Mouse (Mus musculus): ENCODE measurements around the gene Tmem230. TPM values are rescaled to one million over a fixed set of nuclear protein-coding genes. Genes with fewer than 3 reads are reported as not detected.
A peak's percentile ranks its signal among the peaks of the same experiment; 100 is the strongest.
"Not testable (repeated sequence)": the region's sequence is repeated elsewhere in the genome, so short reads cannot be mapped to it uniquely, and the experiment has no call there.

Gene Tmem230
- polyA plus RNA-seq, 1 experiment from 2014 or later: 47.3 TPM

- H3K4me1 ChIP-seq (replicated peaks): peaks cover 25% of the 10 kb centered on the region
- peak within 1 kb of the TSS; percentile 87 for H3K27ac ChIP-seq
- H3K4me2 ChIP-seq: peak within 1 kb of the TSS; percentile 55
- H3K4me3 ChIP-seq (replicated peaks): peak within 1 kb of the TSS; percentile 51
- peaks cover 29% of the 10 kb centered on the region for H3K36me3 ChIP-seq
- H3K9me3 ChIP-seq: no peaks in the 10 kb centered on the region
- ATAC-seq (ENCODE audit: insufficient number of reproducible peaks, insufficient read depth, low FRiP score, low TSS enrichment, low read depth): peak; percentile 98
- H3K9ac ChIP-seq (replicated peaks): peak within 1 kb of the TSS; percentile 60
- WGBS: under 1% methylated on average over 79 of the region's 79 CpGs
- no peaks in the 10 kb centered on the region for H3K27me3 ChIP-seq
Measured at GRCm38 (mm10) chr2:132252542-132253528, 5.2 kb upstream of the Tmem230 start, which contains the start of gene Pcna. Gene Pcna (minus strand): TSS chr2:132253314.

DNA sequence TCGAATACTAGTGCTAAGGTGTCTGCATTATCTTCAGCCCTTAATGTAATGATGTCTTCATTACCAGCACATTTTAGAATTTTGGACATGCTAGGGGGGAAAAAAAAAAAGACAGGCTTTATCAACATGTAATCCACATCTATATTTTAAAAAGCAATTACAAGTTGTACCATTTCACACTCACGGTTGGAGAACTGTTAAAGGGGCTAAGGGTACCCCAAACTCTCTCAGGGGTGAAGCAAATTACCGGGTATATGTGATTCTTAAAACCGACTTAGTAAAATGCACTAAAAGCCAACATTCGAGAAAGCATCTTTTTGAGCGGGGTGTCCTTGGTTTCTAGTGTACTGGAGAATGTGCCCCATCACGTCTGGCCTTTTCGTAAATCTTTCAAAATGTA, 4.3 kb upstream of the Tmem230 start:
- peak overlapping the region; percentile 60 for H3K9ac ChIP-seq (replicated peaks)
- peak overlapping the region; percentile 51 for H3K4me3 ChIP-seq (replicated peaks)
- WGBS: 11% methylated on average over 8 of the region's 8 CpGs
- peak overlapping the region; percentile 55 for H3K4me2 ChIP-seq
- no peaks in the 10 kb centered on the region for H3K9me3 ChIP-seq
- no peak for ATAC-seq (ENCODE audit: insufficient number of reproducible peaks, insufficient read depth, low FRiP score, low TSS enrichment, low read depth)
- H3K27ac ChIP-seq: peak overlapping the region; percentile 87; the same call in 1 of the 2 replicates
- no peaks in the 10 kb centered on the region for H3K27me3 ChIP-seq
- peaks cover 29% of the 10 kb centered on the region for H3K36me3 ChIP-seq
- peaks cover 26% of the 10 kb centered on the region for H3K4me1 ChIP-seq (replicated peaks)

- no peak overlapping the region for H3K27ac ChIP-seq
- ATAC-seq (ENCODE audit: insufficient number of reproducible peaks, insufficient read depth, low FRiP score, low TSS enrichment, low read depth): no peak
- H3K9ac ChIP-seq (replicated peaks): no peak overlapping the region
- H3K36me3 ChIP-seq: peaks cover 38% of the 10 kb centered on the region
- no peaks in the 10 kb centered on the region for H3K9me3 ChIP-seq
- no peak overlapping the region for H3K4me2 ChIP-seq
- 91% methylated on average over 3 of the region's 3 CpGs for WGBS
- H3K4me1 ChIP-seq (replicated peaks): peaks cover 7% of the 10 kb centered on the region
- H3K27me3 ChIP-seq: no peaks in the 10 kb centered on the region
- H3K4me3 ChIP-seq (replicated peaks): no peak overlapping the region
Measured at GRCm38 (mm10) chr2:132243370-132243769, 4.2 kb downstream of the Tmem230 start.

GRCm38 (mm10) chr2:132240457-132240856, 7.2 kb downstream of the Tmem230 start:
- H3K4me3 ChIP-seq (replicated peaks); H3K4me2 ChIP-seq; ATAC-seq (ENCODE audit: insufficient number of reproducible peaks, insufficient read depth, low FRiP score, low TSS enrichment, low read depth); H3K4me1 ChIP-seq (replicated peaks); H3K27ac ChIP-seq; H3K9me3 ChIP-seq; H3K9ac ChIP-seq (replicated peaks); H3K27me3 ChIP-seq: not testable (repeated sequence)
- WGBS: 38% methylated on average over 9 of the region's 10 CpGs
- H3K36me3 ChIP-seq: peaks cover 35% of the 10 kb centered on the region

DNA sequence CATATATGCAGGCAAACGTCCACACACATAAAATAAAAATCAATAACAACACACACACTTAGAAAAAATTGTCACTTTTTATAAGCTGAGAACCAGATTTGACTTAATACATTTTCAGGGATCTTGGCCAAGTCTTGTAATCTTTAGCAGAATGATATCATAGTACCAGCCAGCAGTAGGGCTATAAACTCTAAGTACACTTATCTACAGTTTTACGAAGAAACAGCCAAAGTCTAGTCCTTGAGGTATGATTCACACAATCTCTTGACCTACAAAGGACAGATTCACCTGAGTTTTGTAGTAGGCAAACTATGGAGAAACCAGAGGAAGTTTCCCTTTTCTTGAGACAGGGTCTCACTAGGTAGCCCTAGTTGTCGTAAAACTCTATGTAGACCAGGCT, 8.2 kb downstream of the Tmem230 start:
- H3K9ac ChIP-seq (replicated peaks); H3K27ac ChIP-seq; H3K27me3 ChIP-seq; H3K4me3 ChIP-seq (replicated peaks); H3K4me2 ChIP-seq; ATAC-seq (ENCODE audit: insufficient number of reproducible peaks, insufficient read depth, low FRiP score, low TSS enrichment, low read depth); H3K9me3 ChIP-seq; H3K4me1 ChIP-seq (replicated peaks): not testable (repeated sequence)
- H3K36me3 ChIP-seq: peaks cover 28% of the 10 kb centered on the region
- WGBS: 90% methylated on average over 3 of the region's 3 CpGs

- H3K4me3 ChIP-seq (replicated peaks): no peak overlapping the region
- H3K9me3 ChIP-seq: no peaks in the 10 kb centered on the region
- no peak for ATAC-seq (ENCODE audit: insufficient number of reproducible peaks, insufficient read depth, low FRiP score, low TSS enrichment, low read depth)
- H3K4me2 ChIP-seq: no peak overlapping the region
- H3K4me1 ChIP-seq (replicated peaks): no peaks in the 10 kb centered on the region
- no peaks in the 10 kb centered on the region for H3K27me3 ChIP-seq
- no peak overlapping the region for H3K27ac ChIP-seq
- no peak overlapping the region for H3K9ac ChIP-seq (replicated peaks)
- WGBS: 73% methylated on average over 7 of the region's 7 CpGs
- no peaks in the 10 kb centered on the region for H3K36me3 ChIP-seq
Measured at GRCm38 (mm10) chr2:132235975-132236374, 11.6 kb downstream of the Tmem230 start.

- no peaks in the 10 kb centered on the region for H3K36me3 ChIP-seq
- no peak for ATAC-seq (ENCODE audit: insufficient number of reproducible peaks, insufficient read depth, low FRiP score, low TSS enrichment, low read depth)
Measured at GRCm38 (mm10) chr2:132235291-132235690, 12.3 kb downstream of the Tmem230 start.

DNA sequence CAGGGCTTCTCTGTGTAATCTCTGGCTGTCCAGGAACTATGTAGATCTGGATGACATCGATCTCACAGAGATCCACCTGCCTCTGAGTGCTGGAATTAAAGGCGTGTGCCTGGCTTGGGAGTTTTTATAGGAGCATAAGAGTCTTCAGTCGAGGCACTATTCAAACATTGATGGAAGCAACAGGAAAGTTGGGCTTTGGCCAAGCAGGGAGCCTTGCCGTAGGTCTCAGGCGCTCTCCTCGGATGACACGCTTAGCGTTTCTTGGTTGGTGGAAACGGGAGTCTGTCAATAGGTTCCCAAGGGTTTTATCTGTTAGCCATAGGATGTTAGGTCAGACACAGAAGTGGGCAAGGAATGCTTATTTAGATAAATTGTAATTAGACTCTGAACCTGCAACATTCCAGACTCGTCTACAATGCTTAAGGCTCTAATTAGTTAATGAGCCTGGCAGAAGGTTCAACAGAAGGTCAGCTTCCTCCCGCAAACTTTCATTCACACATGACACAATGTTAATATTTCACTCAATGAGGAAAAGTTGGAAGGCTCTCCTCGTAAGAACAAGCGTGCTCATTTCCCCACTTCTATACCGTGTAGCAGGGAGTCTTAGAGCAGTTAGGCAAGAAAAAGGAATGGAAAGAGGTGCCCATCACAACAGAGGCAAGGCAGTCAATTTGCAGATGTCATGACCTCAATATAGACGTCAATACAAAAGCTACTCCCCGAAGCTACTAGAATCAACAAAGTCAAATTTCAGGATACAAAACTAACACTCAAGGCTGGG, 13.4 kb downstream of the Tmem230 start:
- WGBS: 67% methylated on average over 16 of the region's 16 CpGs
- Histone ChIP-seq H3K9me3 (no peaks in the 10 kb centered on the region), H3K4me2 (no peak overlapping the region), H3K4me3 (replicated peaks) (no peak overlapping the region), H3K36me3 (no peaks in the 10 kb centered on the region), H3K4me1 (replicated peaks) (no peaks in the 10 kb centered on the region), H3K27me3 (no peaks in the 10 kb centered on the region), H3K9ac (replicated peaks) (no peak overlapping the region), H3K27ac (no peak overlapping the region)
- ATAC-seq (ENCODE audit: insufficient number of reproducible peaks, insufficient read depth, low FRiP score, low TSS enrichment, low read depth): no peak

More at GRCm38 (mm10) chr2:132235291-132235690, 12.3 kb downstream of the Tmem230 start:
- WGBS: 45% methylated on average over 2 of the region's 2 CpGs
- no peak overlapping the region for H3K27ac ChIP-seq
- H3K9me3 ChIP-seq: no peaks in the 10 kb centered on the region
- H3K9ac ChIP-seq (replicated peaks): no peak overlapping the region
- no peaks in the 10 kb centered on the region for H3K4me1 ChIP-seq (replicated peaks)
- H3K27me3 ChIP-seq: no peaks in the 10 kb centered on the region
- no peak overlapping the region for H3K4me3 ChIP-seq (replicated peaks)
- H3K4me2 ChIP-seq: no peak overlapping the region

DNA sequence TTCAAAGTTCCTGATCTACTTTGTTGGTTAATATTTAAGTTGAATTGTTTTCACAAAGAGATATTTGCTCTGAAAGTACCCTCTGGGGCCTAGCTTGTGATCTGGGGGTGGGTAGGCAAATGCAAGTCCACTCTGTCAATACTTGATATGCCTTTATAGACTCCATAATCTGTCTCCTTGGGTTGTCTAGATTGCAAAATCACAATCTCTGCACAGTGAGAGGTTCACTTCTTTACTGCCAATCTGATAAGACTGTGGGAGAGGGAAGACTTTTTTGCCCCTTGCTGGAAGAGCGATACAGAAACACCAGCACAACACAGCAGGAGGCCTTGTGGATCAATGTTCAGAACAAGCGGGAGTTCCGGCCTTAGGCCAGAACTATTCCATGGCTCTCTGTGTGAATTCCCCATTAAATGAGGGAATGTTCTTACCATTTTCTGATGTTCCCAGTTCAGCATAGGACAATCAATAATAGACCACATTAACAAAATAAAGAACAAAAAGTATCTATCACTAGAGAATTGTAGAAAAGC, 15.1 kb downstream of the Tmem230 start:
- no peak overlapping the region for H3K4me2 ChIP-seq
- ATAC-seq (ENCODE audit: insufficient number of reproducible peaks, insufficient read depth, low FRiP score, low TSS enrichment, low read depth): no peak
- no peak overlapping the region for H3K4me3 ChIP-seq (replicated peaks)
- no peak overlapping the region for H3K9ac ChIP-seq (replicated peaks)
- H3K4me1 ChIP-seq (replicated peaks): no peaks in the 10 kb centered on the region
- no peak overlapping the region for H3K27ac ChIP-seq
- H3K9me3 ChIP-seq: no peaks in the 10 kb centered on the region
- H3K36me3 ChIP-seq: no peaks in the 10 kb centered on the region
- no peaks in the 10 kb centered on the region for H3K27me3 ChIP-seq
- 87% methylated on average over 3 of the region's 3 CpGs for WGBS

DNA sequence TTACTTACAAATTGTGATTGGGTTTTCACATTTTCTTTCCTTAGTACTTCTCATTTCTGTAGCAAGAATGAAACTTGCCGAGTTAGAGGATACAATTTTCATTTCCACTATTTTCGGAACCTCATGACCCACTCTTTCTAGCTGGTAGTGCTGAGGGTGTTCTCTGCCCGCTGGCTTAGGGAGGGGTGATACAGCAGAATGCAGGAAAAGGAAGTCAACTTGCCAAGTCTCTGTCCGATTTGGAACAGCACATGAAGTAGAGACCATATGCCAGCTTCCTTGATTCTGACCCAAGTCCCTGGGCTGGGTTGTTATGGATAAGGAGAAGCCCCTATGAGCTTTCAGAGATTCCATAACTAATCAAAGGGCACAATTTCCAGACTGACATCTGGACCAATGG, 23.2 kb downstream of the Tmem230 start:
- no peaks in the 10 kb centered on the region for H3K9me3 ChIP-seq
- H3K27me3 ChIP-seq: no peaks in the 10 kb centered on the region
- H3K9ac ChIP-seq (replicated peaks): no peak overlapping the region
- H3K36me3 ChIP-seq: no peaks in the 10 kb centered on the region
- ATAC-seq (ENCODE audit: insufficient number of reproducible peaks, insufficient read depth, low FRiP score, low TSS enrichment, low read depth): no peak
- no peak overlapping the region for H3K27ac ChIP-seq
- H3K4me3 ChIP-seq (replicated peaks): no peak overlapping the region
- H3K4me2 ChIP-seq: no peak overlapping the region
- WGBS: 88% methylated on average over 4 of the region's 4 CpGs
- no peaks in the 10 kb centered on the region; the same call in 1 of the 2 replicates for H3K4me1 ChIP-seq (replicated peaks)

DNA sequence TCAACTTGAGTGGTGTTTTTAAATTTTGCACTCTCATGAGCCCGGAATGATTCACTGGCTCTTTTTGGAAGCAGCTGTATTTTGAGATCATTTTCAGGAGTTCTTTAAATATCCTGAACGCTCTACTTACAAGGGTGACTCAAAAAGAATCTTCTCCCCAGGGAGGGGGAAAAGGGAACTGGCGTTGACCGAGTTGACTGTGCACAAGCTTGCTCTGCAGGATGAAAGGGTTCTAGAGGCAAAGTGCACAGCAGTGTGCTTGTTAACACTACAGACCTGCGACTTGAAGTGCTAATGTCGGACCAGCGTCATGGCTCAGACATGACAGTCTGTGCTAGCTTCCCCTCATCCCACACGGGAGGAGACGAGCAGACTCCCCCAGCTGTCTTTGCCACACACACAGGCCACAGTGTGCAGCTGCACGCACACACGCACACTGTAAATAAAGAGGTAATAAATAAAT, 26.0 kb downstream of the Tmem230 start:
- ATAC-seq (ENCODE audit: insufficient number of reproducible peaks, insufficient read depth, low FRiP score, low TSS enrichment, low read depth): no peak
- WGBS: 62% methylated on average over 11 of the region's 11 CpGs
- H3K27me3 ChIP-seq: no peaks in the 10 kb centered on the region
- no peaks in the 10 kb centered on the region for H3K36me3 ChIP-seq
- H3K4me2 ChIP-seq: no peak overlapping the region
- H3K9me3 ChIP-seq: no peaks in the 10 kb centered on the region
- no peaks in the 10 kb centered on the region; the same call in 1 of the 2 replicates for H3K4me1 ChIP-seq (replicated peaks)
- no peak overlapping the region for H3K4me3 ChIP-seq (replicated peaks)
- H3K9ac ChIP-seq (replicated peaks): no peak overlapping the region
- no peak overlapping the region for H3K27ac ChIP-seq

All from limb, embryonic 12.5 days (tissue).